Mouse (Mus musculus): ENCODE data around the gene Cct7. TPM values are rescaled to one million over a fixed set of nuclear protein-coding genes. Genes with fewer than 3 reads are reported as not detected.

Cct7 gene
- total RNA-seq, 2 experiments from 2014 or later: 127 to 135 TPM

- Histone ChIP-seq H3K4me3 (no peak overlapping the region), H3K27ac (no peak overlapping the region)
- no peak for DNase-seq
- no peak for TF ChIP-seq CTCF (IDR thresholded peaks at IDR 0.05)
- intact Hi-C loops (cut with DNase I): no loop called here
These were observed 40.3 kb downstream of the Cct7 start for GRCm38 (mm10) chr6:85491606-85492005.

GRCm38 (mm10) chr6:85496976-85497375 is 45.7 kb downstream of the Cct7 start:
- DNase-seq: no peak
- no peak overlapping the region for H3K27ac ChIP-seq
- no peak overlapping the region for H3K4me3 ChIP-seq
- TF ChIP-seq CTCF (IDR thresholded peaks at IDR 0.05): no peak
- intact Hi-C loops (cut with DNase I): no loop called here

DNA sequence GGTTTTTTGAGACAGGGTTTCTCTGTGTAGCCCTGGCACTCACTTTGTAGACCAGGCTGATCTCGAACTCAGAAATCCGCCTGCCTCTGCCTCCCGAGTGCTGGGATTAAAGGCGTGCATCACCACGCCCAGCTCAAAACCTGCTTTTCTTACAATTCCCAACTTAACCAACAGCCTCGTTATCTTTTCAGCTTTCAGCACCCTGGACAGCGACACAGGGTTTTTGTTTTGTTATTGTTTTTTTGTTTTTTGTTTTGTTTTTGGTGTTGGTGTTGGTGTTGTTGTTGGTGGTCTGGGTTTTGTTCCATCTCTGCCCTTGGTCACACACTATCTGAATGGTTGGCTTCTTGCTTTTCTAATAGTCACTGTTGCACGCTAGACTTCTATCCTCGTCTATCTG is 46.8 kb downstream of the Cct7 start:
- intact Hi-C loops (cut with DNase I): no loop called here
- Histone ChIP-seq H3K4me3 (no peak overlapping the region), H3K27ac (no peak overlapping the region)
- no peak for TF ChIP-seq CTCF (IDR thresholded peaks at IDR 0.05)
- no peak for DNase-seq

DNA sequence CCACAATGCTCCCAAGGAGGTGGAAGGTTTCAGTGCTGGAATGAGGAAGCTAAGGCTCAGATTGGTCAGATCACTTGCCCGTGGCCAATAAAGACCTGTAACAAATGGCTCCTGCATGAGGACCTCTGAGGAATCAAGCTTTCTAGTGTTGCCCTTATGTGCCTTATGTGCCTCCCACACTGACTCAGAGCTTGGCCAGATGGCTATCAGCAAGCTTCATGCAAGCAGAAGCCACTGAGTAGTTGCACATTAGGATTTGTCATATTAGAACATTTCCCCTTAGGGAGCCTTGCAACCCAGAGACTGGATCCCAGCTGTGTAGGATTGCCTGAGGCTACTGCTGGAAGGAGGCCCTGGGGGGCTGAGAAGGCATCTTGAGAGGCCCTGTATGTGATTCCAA is 49.1 kb downstream of the Cct7 start:
- intact Hi-C loops (cut with DNase I): no loop called here
- H3K27ac ChIP-seq: no peak overlapping the region
- no peak for DNase-seq
- TF ChIP-seq CTCF (IDR thresholded peaks at IDR 0.05): no peak
- no peak overlapping the region for H3K4me3 ChIP-seq

DNA sequence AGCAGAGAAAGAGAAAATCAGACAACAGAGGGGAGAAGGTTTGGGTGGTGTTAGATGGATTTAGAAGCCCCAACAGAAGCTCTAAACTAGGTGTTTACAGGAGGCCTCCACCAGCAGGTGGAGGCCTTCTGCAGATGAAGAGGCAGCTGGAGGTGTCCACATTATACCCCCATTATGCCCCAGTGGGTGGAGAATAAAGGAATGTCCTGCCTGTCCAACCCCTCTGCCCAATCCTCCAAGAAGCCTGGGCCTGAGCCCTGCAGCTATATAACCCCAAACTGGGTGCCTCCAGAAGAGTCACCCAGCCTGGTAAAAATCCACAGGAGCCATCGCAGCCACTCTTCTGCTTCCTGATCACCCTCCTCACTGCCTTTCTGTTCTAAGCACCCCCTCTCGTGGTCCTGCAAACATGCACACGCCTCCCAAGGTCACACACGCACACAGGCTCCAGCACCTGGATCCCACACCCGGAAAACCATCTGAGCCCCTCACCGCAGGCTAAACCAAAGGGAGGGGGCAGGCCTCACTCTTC is 50.3 kb downstream of the Cct7 start:
- H3K4me3 ChIP-seq: no peak overlapping the region

GRCm38 (mm10) chr6:85502103-85502910 is 51.0 kb downstream of the Cct7 start:
- no peak for DNase-seq
- no peak for TF ChIP-seq CTCF (IDR thresholded peaks at IDR 0.05)
- intact Hi-C loops (cut with DNase I): no loop called here
- H3K27ac ChIP-seq: no peak overlapping the region
- H3K4me3 ChIP-seq: peak overlapping the region; percentile 74

More for the DNA sequence above, 50.3 kb downstream of the Cct7 start:
- TF ChIP-seq CTCF (IDR thresholded peaks at IDR 0.05): no peak
- DNase-seq: no peak
- H3K27ac ChIP-seq: no peak overlapping the region
- intact Hi-C loops (cut with DNase I): no loop called here

DNA sequence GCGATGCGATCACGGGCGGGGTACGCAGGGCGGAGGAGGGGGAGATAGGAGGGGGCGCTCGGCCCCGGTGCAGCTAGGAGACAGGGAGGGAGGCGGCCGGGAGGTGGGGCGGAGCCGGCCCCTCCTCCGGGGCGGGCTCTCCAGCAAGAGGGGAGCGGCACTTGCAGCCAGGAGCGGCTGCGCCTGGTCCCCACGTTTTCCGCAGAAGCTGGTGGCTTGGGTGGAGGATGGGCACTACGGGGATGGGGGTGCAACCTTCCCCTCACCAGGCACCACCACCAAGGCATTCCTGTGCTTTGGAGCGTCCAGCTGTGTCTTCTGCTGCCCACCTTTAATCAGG is 51.6 kb downstream of the Cct7 start, which contains the start of gene Fbxo41:
Fbxo41 (minus strand) TSS at position 84 of the 340 bp plus-strand sequence.
- TF ChIP-seq CTCF (IDR thresholded peaks at IDR 0.05): no peak
- intact Hi-C loops (cut with DNase I): no loop called here
- peak; percentile 29 for DNase-seq
- peak within 1 kb of the TSS; percentile 74 for H3K4me3 ChIP-seq
- no peak within 1 kb of the TSS for H3K27ac ChIP-seq

- DNase-seq: no peak
- H3K27ac ChIP-seq: no peak overlapping the region
- no peak overlapping the region for H3K4me3 ChIP-seq
- intact Hi-C loops (cut with DNase I): no loop called here
- no peak for TF ChIP-seq CTCF (IDR thresholded peaks at IDR 0.05)
These were observed 53.6 kb downstream of the Cct7 start for GRCm38 (mm10) chr6:85504908-85505307.

- TF ChIP-seq CTCF (IDR thresholded peaks at IDR 0.05): no peak
- no peak for DNase-seq
- no peak overlapping the region for H3K4me3 ChIP-seq
- intact Hi-C loops (cut with DNase I): no loop called here
- H3K27ac ChIP-seq: no peak overlapping the region
These were observed 57.3 kb downstream of the Cct7 start for GRCm38 (mm10) chr6:85508602-85509001.

DNA sequence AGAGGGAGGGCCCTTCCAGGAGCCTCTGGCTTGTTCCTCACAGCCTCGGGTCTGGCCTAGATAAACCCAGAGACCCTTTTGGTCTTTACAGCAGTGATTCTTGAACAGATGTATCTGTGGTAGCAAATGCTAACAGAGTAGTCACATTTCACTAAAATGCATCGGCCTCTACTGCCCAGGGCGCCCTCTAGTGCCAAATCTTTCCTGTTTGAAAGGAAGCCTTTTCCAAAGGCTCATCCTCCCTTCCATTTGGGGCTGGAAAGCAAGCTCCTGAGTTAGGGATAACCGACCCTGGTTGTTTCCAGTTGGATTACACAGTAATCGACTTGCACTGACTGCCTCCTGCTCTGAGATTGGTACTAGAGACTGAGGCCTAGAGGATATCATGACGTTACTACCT is 59.2 kb downstream of the Cct7 start:
- no peak for DNase-seq
- peak; percentile 52 for TF ChIP-seq CTCF (IDR thresholded peaks at IDR 0.05)
- intact Hi-C loops (cut with DNase I): no loop called here

DNA sequence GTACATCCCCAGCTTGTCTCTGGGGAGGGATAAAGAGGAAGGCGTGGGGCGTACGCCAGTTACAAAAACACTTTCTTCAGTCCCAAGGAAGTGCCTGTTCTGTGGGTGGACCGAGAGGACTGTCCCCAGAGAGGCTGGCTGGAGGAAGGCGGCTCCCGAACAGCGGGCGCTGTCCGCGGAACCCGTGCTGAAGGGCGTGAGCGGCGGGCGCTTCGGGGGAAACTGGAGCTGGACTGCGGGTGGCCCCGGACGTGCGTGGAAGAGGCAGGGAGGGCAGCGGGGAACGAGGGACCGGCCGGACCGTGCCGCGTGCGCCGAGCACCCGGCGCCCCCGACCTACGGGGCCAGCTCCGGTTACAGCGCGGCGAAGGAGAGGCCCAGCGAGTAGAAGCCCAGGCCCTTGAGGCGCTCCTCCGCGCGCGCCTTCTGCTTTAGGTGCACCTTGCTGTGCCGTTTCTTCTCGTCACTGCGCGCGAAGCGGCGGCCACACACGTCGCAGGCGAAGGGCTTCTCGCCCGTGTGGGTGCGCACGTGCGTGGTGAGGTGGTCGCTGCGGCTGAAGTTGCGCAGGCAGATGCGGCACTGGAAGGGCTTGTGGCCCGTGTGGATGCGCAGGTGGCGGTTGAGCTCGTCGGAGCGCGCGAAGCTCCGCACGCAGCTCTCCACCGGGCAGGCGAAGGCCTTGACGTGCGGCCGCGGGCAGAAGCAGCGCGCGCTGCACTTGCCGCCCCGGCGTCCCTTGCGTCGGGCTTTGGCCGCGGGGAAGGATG is 60.2 kb downstream of the Cct7 start:
- intact Hi-C loops (cut with DNase I): no loop called here
- TF ChIP-seq CTCF (IDR thresholded peaks at IDR 0.05): no peak
- peak; percentile 34 for DNase-seq
- Histone ChIP-seq H3K27ac (no peak overlapping the region), H3K4me3 (peak overlapping the region; percentile 40)

More for the DNA sequence above, 59.2 kb downstream of the Cct7 start:
- Histone ChIP-seq H3K4me3 (no peak overlapping the region), H3K27ac (no peak overlapping the region)

DNA sequence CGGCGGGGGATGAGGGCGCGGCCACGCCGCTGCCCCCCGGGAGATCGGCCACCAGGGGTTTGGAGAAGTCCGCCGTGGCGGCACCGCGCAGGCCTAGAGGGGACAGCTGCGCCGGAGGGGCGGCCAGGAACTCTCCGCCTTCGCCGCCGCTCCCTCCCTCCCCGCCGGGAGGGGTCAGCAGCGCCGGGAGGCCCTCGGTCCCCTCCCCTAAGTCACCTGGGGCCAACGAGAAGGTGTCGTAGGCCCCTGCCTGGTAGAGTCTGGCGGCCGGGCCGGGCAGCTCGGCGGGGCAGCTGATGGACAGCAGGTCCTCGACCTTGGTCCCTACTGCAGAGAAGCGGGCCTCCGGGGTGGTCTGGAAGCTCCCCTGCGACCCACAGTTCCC is 60.7 kb downstream of the Cct7 start:
- intact Hi-C loops (cut with DNase I): no loop called here
- no peak for TF ChIP-seq CTCF (IDR thresholded peaks at IDR 0.05)
- no peak for DNase-seq
- H3K4me3 ChIP-seq: peak overlapping the region; percentile 40
- no peak overlapping the region for H3K27ac ChIP-seq

All from gastrocnemius, adult 2 months (tissue).